Mouse (Mus musculus): ENCODE measurements around the gene Srsf2. TPM values are rescaled to one million over a fixed set of nuclear protein-coding genes. Genes with fewer than 3 reads are reported as not detected.

Gene Srsf2
- polyA plus RNA-seq, 1 experiment = 156 TPM

- no peak overlapping the region; the same call in 1 of the 2 replicates for H3K4me3 ChIP-seq (ENCODE audit: control insufficient read depth, low read depth, low read length)
- no peaks in the 10 kb centered on the region for H3K36me3 ChIP-seq (ENCODE audit: control insufficient read depth, insufficient read depth, low read length)
- H3K4me1 ChIP-seq (ENCODE audit: control insufficient read depth, insufficient read depth, low read length) = peaks cover 7% of the 10 kb centered on the region
- TF ChIP-seq POLR2A (IDR thresholded peaks at IDR 0.05; ENCODE audit: control insufficient read depth, low read depth, low read length) (no peak; the same call in 1 of the 2 replicates), CTCF (IDR thresholded peaks at IDR 0.05; ENCODE audit: control insufficient read depth, insufficient read depth, insufficient replicate concordance, low read depth, low read length) (no peak)
- H3K27me3 ChIP-seq (ENCODE audit: control insufficient read depth, insufficient read depth, low read length) = no peaks in the 10 kb centered on the region
- H3K27ac ChIP-seq (ENCODE audit: control insufficient read depth, insufficient read depth, low read depth, low read length) = no peak overlapping the region
These were observed 41.7 kb downstream of the Srsf2 start for GRCm38 (mm10) chr11:116810983-116811901.

DNA sequence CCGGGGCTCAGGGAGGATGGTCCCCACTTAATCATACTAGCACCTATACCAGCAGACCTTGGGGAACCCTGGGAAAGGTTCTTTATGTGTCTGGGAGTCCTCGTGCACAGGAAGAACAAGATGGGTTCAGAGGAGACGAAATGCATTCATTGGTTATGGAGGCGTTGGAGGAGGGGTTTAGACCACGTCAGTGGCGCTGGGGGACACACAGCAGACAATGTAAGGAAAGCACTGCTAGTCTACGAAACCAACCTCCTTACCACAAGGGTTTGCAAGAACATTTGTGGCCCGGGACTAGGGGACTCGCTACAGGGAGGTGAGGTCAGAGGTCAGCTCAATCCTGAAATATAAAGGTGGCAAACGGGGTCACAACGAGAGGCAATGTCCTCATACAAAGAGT, 42.4 kb downstream of the Srsf2 start:
- H3K4me3 ChIP-seq (ENCODE audit: control insufficient read depth, low read depth, low read length) = no peak overlapping the region
- H3K27me3 ChIP-seq (ENCODE audit: control insufficient read depth, insufficient read depth, low read length) = no peaks in the 10 kb centered on the region
- TF ChIP-seq CTCF (IDR thresholded peaks at IDR 0.05; ENCODE audit: control insufficient read depth, insufficient read depth, insufficient replicate concordance, low read depth, low read length) = no peak
- TF ChIP-seq POLR2A (IDR thresholded peaks at IDR 0.05; ENCODE audit: control insufficient read depth, low read depth, low read length) = no peak
- H3K4me1 ChIP-seq (ENCODE audit: control insufficient read depth, insufficient read depth, low read length) = peaks cover 7% of the 10 kb centered on the region
- no peaks in the 10 kb centered on the region for H3K36me3 ChIP-seq (ENCODE audit: control insufficient read depth, insufficient read depth, low read length)
- H3K27ac ChIP-seq (ENCODE audit: control insufficient read depth, insufficient read depth, low read depth, low read length) = no peak overlapping the region

- Histone ChIP-seq H3K4me3 (ENCODE audit: control insufficient read depth, low read depth, low read length) (no peak overlapping the region), H3K27ac (ENCODE audit: control insufficient read depth, insufficient read depth, low read depth, low read length) (no peak overlapping the region), H3K4me1 (ENCODE audit: control insufficient read depth, insufficient read depth, low read length) (peaks cover 7% of the 10 kb centered on the region), H3K27me3 (ENCODE audit: control insufficient read depth, insufficient read depth, low read length) (no peaks in the 10 kb centered on the region), H3K36me3 (ENCODE audit: control insufficient read depth, insufficient read depth, low read length) (no peaks in the 10 kb centered on the region)
- TF ChIP-seq POLR2A (IDR thresholded peaks at IDR 0.05; ENCODE audit: control insufficient read depth, low read depth, low read length) = no peak
- no peak for TF ChIP-seq CTCF (IDR thresholded peaks at IDR 0.05; ENCODE audit: control insufficient read depth, insufficient read depth, insufficient replicate concordance, low read depth, low read length)
These were observed 43.4 kb downstream of the Srsf2 start for GRCm38 (mm10) chr11:116809520-116809919.

DNA sequence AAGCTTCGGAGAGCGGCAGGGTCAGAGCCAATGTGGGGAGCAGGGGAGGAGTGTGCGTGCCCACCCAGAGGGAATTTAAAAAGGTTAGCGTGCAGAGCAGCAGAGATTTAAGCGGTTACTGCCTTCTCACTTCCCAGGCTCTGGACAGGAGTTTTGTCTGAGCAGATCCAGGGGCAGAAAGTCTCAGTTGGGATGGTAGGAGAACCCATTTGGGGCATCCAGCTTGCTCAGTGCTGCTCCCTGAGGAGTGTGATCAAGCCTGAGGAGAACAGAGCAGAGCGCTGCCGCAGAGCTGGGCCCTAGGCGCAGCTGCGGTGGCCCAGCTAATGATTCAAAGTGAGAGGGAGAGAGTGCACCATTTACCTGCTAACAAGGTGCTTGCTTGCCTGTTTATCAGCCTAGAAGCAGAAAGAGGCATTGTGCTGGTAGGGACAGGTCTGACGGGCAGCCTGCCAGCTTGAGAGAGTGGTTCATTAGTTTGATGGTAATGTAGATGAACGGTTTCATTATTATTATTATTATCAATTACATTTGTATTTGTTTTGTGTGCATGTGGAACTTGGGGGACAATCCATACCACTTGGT, 44.0 kb downstream of the Srsf2 start:
- H3K36me3 ChIP-seq (ENCODE audit: control insufficient read depth, insufficient read depth, low read length) = no peaks in the 10 kb centered on the region
- no peaks in the 10 kb centered on the region for H3K27me3 ChIP-seq (ENCODE audit: control insufficient read depth, insufficient read depth, low read length)
- H3K27ac ChIP-seq (ENCODE audit: control insufficient read depth, insufficient read depth, low read depth, low read length) = no peak overlapping the region
- no peak overlapping the region for H3K4me3 ChIP-seq (ENCODE audit: control insufficient read depth, low read depth, low read length)
- peaks cover 7% of the 10 kb centered on the region for H3K4me1 ChIP-seq (ENCODE audit: control insufficient read depth, insufficient read depth, low read length)
- TF ChIP-seq CTCF (IDR thresholded peaks at IDR 0.05; ENCODE audit: control insufficient read depth, insufficient read depth, insufficient replicate concordance, low read depth, low read length) (no peak), POLR2A (IDR thresholded peaks at IDR 0.05; ENCODE audit: control insufficient read depth, low read depth, low read length) (no peak)

- H3K4me1 ChIP-seq (ENCODE audit: control insufficient read depth, insufficient read depth, low read length) = peaks cover 7% of the 10 kb centered on the region
- H3K36me3 ChIP-seq (ENCODE audit: control insufficient read depth, insufficient read depth, low read length) = no peaks in the 10 kb centered on the region
- H3K27ac ChIP-seq (ENCODE audit: control insufficient read depth, insufficient read depth, low read depth, low read length) = no peak overlapping the region
- TF ChIP-seq POLR2A (IDR thresholded peaks at IDR 0.05; ENCODE audit: control insufficient read depth, low read depth, low read length) (no peak), CTCF (IDR thresholded peaks at IDR 0.05; ENCODE audit: control insufficient read depth, insufficient read depth, insufficient replicate concordance, low read depth, low read length) (peak; percentile 88)
- no peak overlapping the region for H3K4me3 ChIP-seq (ENCODE audit: control insufficient read depth, low read depth, low read length)
- no peaks in the 10 kb centered on the region for H3K27me3 ChIP-seq (ENCODE audit: control insufficient read depth, insufficient read depth, low read length)
These were observed 44.8 kb downstream of the Srsf2 start for GRCm38 (mm10) chr11:116807938-116808606.

DNA sequence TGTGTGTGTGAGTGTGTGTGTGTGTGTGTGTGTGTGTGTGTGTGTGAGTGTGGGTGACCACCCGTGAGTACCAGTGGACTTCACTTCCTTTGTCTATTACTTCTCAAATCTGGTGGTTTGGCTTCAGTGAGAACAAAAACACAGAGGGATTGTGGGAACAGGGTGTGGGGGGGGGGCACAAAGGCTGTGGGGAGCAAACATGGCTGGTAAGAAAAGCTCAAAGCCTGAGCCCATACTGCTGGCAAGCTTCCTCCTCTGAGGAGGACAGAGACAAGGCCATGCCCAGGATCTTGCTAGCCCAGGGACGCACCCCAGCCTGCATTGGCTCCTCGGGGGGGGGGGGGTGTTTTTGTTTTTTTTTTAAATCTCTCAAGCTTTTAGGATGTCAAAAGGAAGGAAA, 45.4 kb downstream of the Srsf2 start:
- Histone ChIP-seq H3K27ac (ENCODE audit: control insufficient read depth, insufficient read depth, low read depth, low read length) (no peak overlapping the region), H3K36me3 (ENCODE audit: control insufficient read depth, insufficient read depth, low read length) (no peaks in the 10 kb centered on the region), H3K4me3 (ENCODE audit: control insufficient read depth, low read depth, low read length) (no peak overlapping the region), H3K27me3 (ENCODE audit: control insufficient read depth, insufficient read depth, low read length) (no peaks in the 10 kb centered on the region), H3K4me1 (ENCODE audit: control insufficient read depth, insufficient read depth, low read length) (peaks cover 7% of the 10 kb centered on the region)
- TF ChIP-seq POLR2A (IDR thresholded peaks at IDR 0.05; ENCODE audit: control insufficient read depth, low read depth, low read length) (no peak), CTCF (IDR thresholded peaks at IDR 0.05; ENCODE audit: control insufficient read depth, insufficient read depth, insufficient replicate concordance, low read depth, low read length) (no peak)

DNA sequence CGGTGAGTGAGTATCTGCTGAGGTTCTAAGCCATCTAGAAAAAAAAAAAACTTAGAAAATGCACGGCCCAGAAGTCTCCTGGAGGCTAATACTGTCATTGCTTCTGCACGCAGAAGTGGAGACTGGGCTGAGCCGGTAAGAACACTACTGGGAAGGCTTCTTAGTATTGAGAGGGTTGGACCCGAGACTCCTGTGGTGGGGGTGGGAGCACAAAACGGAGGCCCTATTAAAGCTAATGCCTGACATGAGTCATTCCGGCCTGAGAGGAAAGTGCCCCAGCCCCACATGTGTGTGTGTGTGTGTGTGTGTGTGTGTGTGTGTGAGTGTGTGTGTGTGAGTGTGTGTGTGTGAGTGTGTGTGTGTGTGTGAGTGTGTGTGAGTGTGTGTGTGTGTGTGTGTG, 45.8 kb downstream of the Srsf2 start:
- Histone ChIP-seq H3K27me3 (ENCODE audit: control insufficient read depth, insufficient read depth, low read length) (no peaks in the 10 kb centered on the region), H3K36me3 (ENCODE audit: control insufficient read depth, insufficient read depth, low read length) (no peaks in the 10 kb centered on the region), H3K4me1 (ENCODE audit: control insufficient read depth, insufficient read depth, low read length) (peaks cover 7% of the 10 kb centered on the region), H3K27ac (ENCODE audit: control insufficient read depth, insufficient read depth, low read depth, low read length) (no peak overlapping the region), H3K4me3 (ENCODE audit: control insufficient read depth, low read depth, low read length) (no peak overlapping the region)
- TF ChIP-seq CTCF (IDR thresholded peaks at IDR 0.05; ENCODE audit: control insufficient read depth, insufficient read depth, insufficient replicate concordance, low read depth, low read length) (no peak), POLR2A (IDR thresholded peaks at IDR 0.05; ENCODE audit: control insufficient read depth, low read depth, low read length) (no peak)
